Mouse (Mus musculus): ENCODE measurements at regions not wholly inside any gene's neighbourhood (a gene's known extent, or its start where the extent isn't known, plus 50 kb on each side); places are given as distances from the start of the nearest gene placed in this dataset.

- DNase-seq: no peak
Observed at GRCm38 (mm10) chr7:111164994-111165393, 82.2 kb upstream of the Eif4g2 start.

- DNase-seq: no peak
Observed at GRCm38 (mm10) chr7:111164276-111164675, 81.4 kb upstream of the Eif4g2 start.

GRCm38 (mm10) chr7:111163861-111164260, 81.0 kb upstream of the Eif4g2 start:
- no peak for DNase-seq

GRCm38 (mm10) chr7:111163321-111163720, 80.5 kb upstream of the Eif4g2 start:
- no peak for DNase-seq

GRCm38 (mm10) chr7:111158791-111159286, 76.0 kb upstream of the Eif4g2 start:
- no peak for DNase-seq

GRCm38 (mm10) chr7:111157754-111158325, 75.0 kb upstream of the Eif4g2 start:
- DNase-seq: no peak

- DNase-seq: no peak
Observed at GRCm38 (mm10) chr7:111157287-111157686, 74.5 kb upstream of the Eif4g2 start.

GRCm38 (mm10) chr7:111156472-111157231, 73.8 kb upstream of the Eif4g2 start:
- DNase-seq: no peak

GRCm38 (mm10) chr7:111155995-111156394, 73.2 kb upstream of the Eif4g2 start:
- DNase-seq: no peak

GRCm38 (mm10) chr7:111154217-111154616, 71.4 kb upstream of the Eif4g2 start:
- no peak for DNase-seq

GRCm38 (mm10) chr7:111150540-111150939, 67.7 kb upstream of the Eif4g2 start:
- DNase-seq: no peak

GRCm38 (mm10) chr7:111150115-111150514, 67.3 kb upstream of the Eif4g2 start:
- DNase-seq: no peak

- DNase-seq: no peak
Observed at GRCm38 (mm10) chr7:111147593-111147992, 64.8 kb upstream of the Eif4g2 start.

- no peak for DNase-seq
Observed at GRCm38 (mm10) chr7:111146670-111147069, 63.8 kb upstream of the Eif4g2 start.

- no peak for DNase-seq
Observed at GRCm38 (mm10) chr7:111144216-111144615, 61.4 kb upstream of the Eif4g2 start.

GRCm38 (mm10) chr7:111141285-111141965, 58.6 kb upstream of the Eif4g2 start:
- no peak for DNase-seq

- DNase-seq: no peak
Observed at GRCm38 (mm10) chr7:111138038-111138437, 55.2 kb upstream of the Eif4g2 start.

- no peak for DNase-seq
Observed at GRCm38 (mm10) chr7:111136066-111136639, 53.3 kb upstream of the Eif4g2 start.

GRCm38 (mm10) chr7:111134496-111134895, 51.7 kb upstream of the Eif4g2 start:
- DNase-seq: no peak

Measured in thymus, postnatal 25 days (tissue).